Mouse (Mus musculus) limb, embryonic 12.5 days (tissue): Measurements from ENCODE around the gene Gm10031. TPM values are rescaled to one million over a fixed set of nuclear protein-coding genes. Genes with fewer than 3 reads are reported as not detected.
"Not testable (repeated sequence)": the region's sequence is repeated elsewhere in the genome, so short reads cannot be mapped to it uniquely, and the experiment has no call there.

ENCODE experiments used
- ATAC-seq: fragments of 200-750 bp; cut with Nextera tagmentation; 2 replicates; pipeline ENCODE4 v1.8.0; 2017; ENCODE audit warnings: low read depth, moderate TSS enrichment; ENCODE audit not compliant: insufficient number of reproducible peaks, insufficient read depth, low FRiP score, low TSS enrichment
- H3K27ac ChIP-seq: fragments of 300-500 bp; sonication (generic); 2 replicates; pipeline ENCODE4 v1.5.1; 2016; ENCODE audit warnings: mild to moderate bottlenecking, moderate library complexity
- H3K27me3 ChIP-seq: fragments of 300-500 bp; sonication (generic); 2 replicates; pipeline ENCODE4 v1.6.1; 2016; ENCODE audit warnings: mild to moderate bottlenecking, moderate library complexity
- H3K36me3 ChIP-seq: fragments of 300-500 bp; sonication (generic); 2 replicates; pipeline ENCODE4 v1.6.1; 2016; ENCODE audit warnings: mild to moderate bottlenecking, moderate library complexity
- H3K4me1 ChIP-seq: fragments of 300-500 bp; sonication (generic); replicated peaks from 2 replicates; pipeline ENCODE4 v1.6.1; 2016
- H3K4me2 ChIP-seq: fragments of 300-500 bp; sonication (generic); 2 replicates; pipeline ENCODE4 v1.6.1; 2016; ENCODE audit warnings: mild to moderate bottlenecking, moderate library complexity
- H3K4me3 ChIP-seq: fragments of 300-500 bp; sonication (generic); replicated peaks from 2 replicates; pipeline ENCODE4 v1.5.1; 2016; ENCODE audit warnings: mild to moderate bottlenecking
- H3K9ac ChIP-seq: fragments of 300-500 bp; sonication (generic); replicated peaks from 2 replicates; pipeline ENCODE4 v1.6.1; 2016; ENCODE audit warnings: mild to moderate bottlenecking, moderate library complexity
- H3K9me3 ChIP-seq: fragments of 300-500 bp; sonication (generic); 2 replicates; pipeline ENCODE4 v1.6.1; 2016; ENCODE audit warnings: mild to moderate bottlenecking, moderate library complexity
- WGBS: fragments of 180-500 bp; shearing (Covaris S2); methylation state at CpG from one replicate; pipeline ENCODE4 v1.1.7; 2016; 5-methylcytosine and 5-hydroxymethylcytosine counted together
- polyA plus RNA-seq: library from polyadenylated mRNA; unstranded; fragments of >200 nt; fragmentation: Nextera tagmentation; extraction: Ambion mirVana; gene quantifications from 2 replicates; pipeline ENCODE4 v1.2.1, GENCODE M21; 2016

The Gm10031 gene
- 0.33 and 0.59 TPM in 2 replicates for polyA plus RNA-seq

GRCm38 (mm10) chr1:156523842-156524241, at the start of gene Gm10031:
Gm10031 (plus strand) TSS chr1:156524012.
- not testable (repeated sequence) for H3K4me2 ChIP-seq, H3K27ac ChIP-seq, H3K27me3 ChIP-seq, H3K4me3 ChIP-seq, H3K36me3 ChIP-seq, ATAC-seq, H3K9ac ChIP-seq, H3K4me1 ChIP-seq, H3K9me3 ChIP-seq
- 94% methylated on average over 22 of the region's 22 CpGs for WGBS

GRCm38 (mm10) chr1:156474854-156475253, 49.0 kb upstream of the Gm10031 start:
- 0 out of 2 replicates have a peak, but pooled peaks cover 2% of the 10 kb centered on the region for H3K36me3 ChIP-seq
- peaks cover 14% of the 10 kb centered on the region for H3K4me1 ChIP-seq
- H3K4me3 ChIP-seq: no peak overlapping the region
- 55% methylated on average over 3 of the region's 3 CpGs for WGBS
- H3K27ac ChIP-seq: no peak overlapping the region
- no peak overlapping the region for H3K4me2 ChIP-seq
- ATAC-seq: no peak
- H3K27me3 ChIP-seq: no peaks in the 10 kb centered on the region
- no peak overlapping the region for H3K9ac ChIP-seq
- H3K9me3 ChIP-seq: no peaks in the 10 kb centered on the region

GRCm38 (mm10) chr1:156476016-156476415, 47.8 kb upstream of the Gm10031 start:
- 47% methylated on average over 2 of the region's 2 CpGs for WGBS
- H3K9me3 ChIP-seq: no peaks in the 10 kb centered on the region
- ATAC-seq: no peak
- H3K27me3 ChIP-seq: no peaks in the 10 kb centered on the region
- H3K4me3 ChIP-seq: no peak overlapping the region
- H3K9ac ChIP-seq: no peak overlapping the region
- H3K27ac ChIP-seq: no peak overlapping the region
- peaks cover 14% of the 10 kb centered on the region for H3K4me1 ChIP-seq
- H3K36me3 ChIP-seq: no peaks in the 10 kb centered on the region
- no peak overlapping the region for H3K4me2 ChIP-seq

- no peaks in the 10 kb centered on the region for H3K9me3 ChIP-seq
- H3K9ac ChIP-seq: no peak overlapping the region
- H3K27me3 ChIP-seq: no peaks in the 10 kb centered on the region
- H3K4me1 ChIP-seq: peaks cover 14% of the 10 kb centered on the region
- H3K4me3 ChIP-seq: no peak overlapping the region
- H3K36me3 ChIP-seq: no peaks in the 10 kb centered on the region
- WGBS: 47% methylated on average over 7 of the region's 7 CpGs
- no peak overlapping the region for H3K27ac ChIP-seq
- H3K4me2 ChIP-seq: no peak overlapping the region
- no peak for ATAC-seq
Measured at GRCm38 (mm10) chr1:156476535-156476934, 47.3 kb upstream of the Gm10031 start.

GRCm38 (mm10) chr1:156481826-156482225, 42.0 kb upstream of the Gm10031 start:
- H3K4me3 ChIP-seq: no peak overlapping the region
- no peak overlapping the region for H3K4me2 ChIP-seq
- H3K9me3 ChIP-seq: no peaks in the 10 kb centered on the region
- 86% methylated on average over 3 of the region's 3 CpGs for WGBS
- no peak overlapping the region for H3K9ac ChIP-seq
- H3K4me1 ChIP-seq: no peaks in the 10 kb centered on the region
- H3K27me3 ChIP-seq: no peaks in the 10 kb centered on the region
- no peaks in the 10 kb centered on the region for H3K36me3 ChIP-seq
- H3K27ac ChIP-seq: no peak overlapping the region
- no peak for ATAC-seq

GRCm38 (mm10) chr1:156487498-156487897, 36.3 kb upstream of the Gm10031 start:
- H3K27ac ChIP-seq: no peak overlapping the region
- H3K9me3 ChIP-seq: no peaks in the 10 kb centered on the region
- no peak for ATAC-seq
- H3K27me3 ChIP-seq: no peaks in the 10 kb centered on the region
- H3K9ac ChIP-seq: no peak overlapping the region
- no peak overlapping the region for H3K4me2 ChIP-seq
- 93% methylated on average over 7 of the region's 7 CpGs for WGBS
- no peak overlapping the region for H3K4me3 ChIP-seq
- no peaks in the 10 kb centered on the region for H3K36me3 ChIP-seq
- H3K4me1 ChIP-seq: no peaks in the 10 kb centered on the region

- Histone ChIP-seq H3K9ac (no peak overlapping the region), H3K4me1 (no peaks in the 10 kb centered on the region), H3K4me3 (no peak overlapping the region), H3K4me2 (no peak overlapping the region), H3K36me3 (no peaks in the 10 kb centered on the region), H3K9me3 (no peaks in the 10 kb centered on the region), H3K27me3 (no peaks in the 10 kb centered on the region), H3K27ac (no peak overlapping the region)
- no peak for ATAC-seq
- 86% methylated on average over 5 of the region's 5 CpGs for WGBS
Measured at GRCm38 (mm10) chr1:156488031-156488430, 35.8 kb upstream of the Gm10031 start.

- WGBS: 79% methylated on average over 4 of the region's 4 CpGs
- H3K27ac ChIP-seq: no peak overlapping the region
- H3K4me3 ChIP-seq: no peak overlapping the region
- no peaks in the 10 kb centered on the region for H3K9me3 ChIP-seq
- ATAC-seq: no peak
- no peak overlapping the region for H3K9ac ChIP-seq
- no peak overlapping the region for H3K4me2 ChIP-seq
- H3K36me3 ChIP-seq: no peaks in the 10 kb centered on the region
- H3K27me3 ChIP-seq: no peaks in the 10 kb centered on the region
- no peaks in the 10 kb centered on the region for H3K4me1 ChIP-seq
Measured at GRCm38 (mm10) chr1:156491226-156491796, 32.5 kb upstream of the Gm10031 start.

GRCm38 (mm10) chr1:156495025-156495424, 28.8 kb upstream of the Gm10031 start:
- Histone ChIP-seq H3K36me3 (no peaks in the 10 kb centered on the region), H3K27ac (no peak overlapping the region), H3K4me2 (no peak overlapping the region), H3K4me1 (no peaks in the 10 kb centered on the region), H3K9me3 (no peaks in the 10 kb centered on the region), H3K4me3 (no peak overlapping the region), H3K9ac (no peak overlapping the region), H3K27me3 (no peaks in the 10 kb centered on the region)
- WGBS: 69% methylated on average over 8 of the region's 8 CpGs
- ATAC-seq: no peak

- WGBS: 80% methylated on average over 5 of the region's 5 CpGs
- no peak overlapping the region for H3K27ac ChIP-seq
- H3K36me3 ChIP-seq: no peaks in the 10 kb centered on the region
Measured at GRCm38 (mm10) chr1:156496910-156497309, 26.9 kb upstream of the Gm10031 start.

GRCm38 (mm10) chr1:156504945-156505523, 18.8 kb upstream of the Gm10031 start:
- 75% methylated on average over 5 of the region's 5 CpGs for WGBS
- Histone ChIP-seq H3K36me3 (no peaks in the 10 kb centered on the region), H3K9me3 (0 out of 2 replicates have a peak, but pooled peaks cover 3% of the 10 kb centered on the region), H3K4me3 (no peak overlapping the region), H3K4me2 (no peak overlapping the region), H3K27me3 (no peaks in the 10 kb centered on the region), H3K4me1 (no peaks in the 10 kb centered on the region), H3K9ac (no peak overlapping the region), H3K27ac (no peak overlapping the region)
- no peak for ATAC-seq

More at GRCm38 (mm10) chr1:156496910-156497309, 26.9 kb upstream of the Gm10031 start:
- Histone ChIP-seq H3K4me1 (no peaks in the 10 kb centered on the region), H3K4me3 (no peak overlapping the region), H3K4me2 (no peak overlapping the region), H3K9me3 (no peaks in the 10 kb centered on the region), H3K9ac (no peak overlapping the region), H3K27me3 (no peaks in the 10 kb centered on the region)
- ATAC-seq: no peak

- H3K36me3 ChIP-seq: no peaks in the 10 kb centered on the region
- H3K4me1 ChIP-seq: no peaks in the 10 kb centered on the region
- no peak for ATAC-seq
- no peak overlapping the region for H3K9ac ChIP-seq
- H3K27ac ChIP-seq: no peak overlapping the region
- H3K27me3 ChIP-seq: no peaks in the 10 kb centered on the region
- 67% methylated on average over 2 of the region's 2 CpGs for WGBS
- H3K9me3 ChIP-seq: 0 out of 2 replicates have a peak, but pooled peaks cover 3% of the 10 kb centered on the region
- no peak overlapping the region for H3K4me3 ChIP-seq
- H3K4me2 ChIP-seq: no peak overlapping the region
Measured at GRCm38 (mm10) chr1:156505901-156506300, 17.9 kb upstream of the Gm10031 start.
